In the genomic region with DNA sequence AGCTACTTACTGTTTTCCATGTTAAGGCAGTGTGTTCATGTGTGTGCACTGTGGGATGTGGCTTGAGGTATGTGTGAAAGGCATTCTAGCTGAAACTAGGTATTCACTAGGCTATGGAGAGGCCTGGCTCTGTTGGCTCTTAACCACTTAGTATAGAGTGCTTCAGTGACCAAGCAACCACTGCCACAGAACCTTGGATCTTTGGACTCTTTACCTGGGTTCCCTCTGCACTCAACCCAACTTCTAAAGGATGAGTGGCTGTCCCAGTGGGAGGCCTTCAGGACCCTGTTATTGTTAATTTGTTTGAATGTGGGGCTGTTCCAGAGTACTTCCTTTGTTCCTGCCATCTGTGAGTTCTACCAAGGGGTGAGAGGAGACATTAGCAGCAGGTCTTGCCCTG, we compare ENCODE assay signal across 21 mouse cellular contexts. TPM values are rescaled to one million over a fixed set of nuclear protein-coding genes. Genes with fewer than 3 reads are reported as not detected.
DNase-seq lines count a peak whose midpoint lies in the region; ATAC-seq lines count a peak whose summit lies in the region.
"Had no signal": no experiment of that assay in that cellular context is flagged by ENCODE, and none has a peak within 500 bp of the region (broad histone marks: within the 10 kb centered on the region; RNA-seq: fewer than 3 reads in every experiment).

No protein-coding gene starts in this region.

- peak; percentile 55 for DNase-seq in heart, adult 11 months
- DNase-seq in heart, adult 18-20 months: no peak
- DNase-seq in kidney, postnatal 36 days: peak; percentile 20 to 30
- no peak for DNase-seq in kidney, postnatal 25 days
- DNase-seq in midbrain, embryonic 10.5 days (ENCODE audit: low spot score): no peak
- DNase-seq in midbrain, embryonic 14.5 days: no peak
- DNase-seq: B cell, adult 2 months; gastrocnemius, postnatal 25 days had no signal

- no peaks in the 10 kb centered on the region for H3K36me3 ChIP-seq in midbrain, embryonic 10.5 days
- H3K36me3 ChIP-seq in midbrain, embryonic 14.5 days (ENCODE audit: control insufficient read depth, insufficient read depth, low read length): no peaks in the 10 kb centered on the region
- H3K36me3 ChIP-seq: embryonic facial prominence, embryonic 12.5 days; forebrain, embryonic 12.5 days; forebrain, embryonic 15.5 days; G1E; hindbrain, embryonic 12.5 days; hindbrain, embryonic 15.5 days had no signal

- H3K27me3 ChIP-seq in midbrain, embryonic 10.5 days (ENCODE audit: low read depth, poor library complexity, severe bottlenecking): no peaks in the 10 kb centered on the region
- no peaks in the 10 kb centered on the region for H3K27me3 ChIP-seq in midbrain, embryonic 14.5 days (ENCODE audit: control insufficient read depth, insufficient read depth, low read length)
- H3K27me3 ChIP-seq: CH12.LX; embryonic facial prominence, embryonic 12.5 days; forebrain, embryonic 12.5 days; forebrain, embryonic 15.5 days; hindbrain, embryonic 12.5 days; hindbrain, embryonic 15.5 days; Patski had no signal

- peaks cover 16% of the 10 kb centered on the region for H3K4me1 ChIP-seq in midbrain, embryonic 10.5 days
- 0 out of 2 replicates have a peak, but pooled peaks cover 7% of the 10 kb centered on the region for H3K4me1 ChIP-seq in midbrain, embryonic 14.5 days (ENCODE audit: control insufficient read depth, insufficient read depth, low read length)
- H3K4me1 ChIP-seq: embryonic facial prominence, embryonic 12.5 days; forebrain, embryonic 15.5 days; hindbrain, embryonic 12.5 days; hindbrain, embryonic 15.5 days had no signal

- H3K4me2 ChIP-seq in midbrain, embryonic 14.5 days (ENCODE audit: low read length): no peak overlapping the region
- H3K4me2 ChIP-seq: embryonic facial prominence, embryonic 12.5 days; forebrain, embryonic 12.5 days; forebrain, embryonic 15.5 days; heart, embryonic 11.5 days; hindbrain, embryonic 12.5 days; hindbrain, embryonic 15.5 days had no signal

- no peak overlapping the region for H3K4me3 ChIP-seq in midbrain, embryonic 10.5 days
- H3K4me3 ChIP-seq in midbrain, embryonic 14.5 days (replicated peaks; ENCODE audit: low read depth, low read length): no peak overlapping the region
- H3K4me3 ChIP-seq: embryonic facial prominence, embryonic 12.5 days; erythroblast, embryonic 14.5 days; forebrain, embryonic 12.5 days; forebrain, embryonic 15.5 days; hindbrain, embryonic 12.5 days; hindbrain, embryonic 15.5 days had no signal

- ATAC-seq in midbrain, embryonic 14.5 days (ENCODE audit: low FRiP score, low TSS enrichment): no peak

- H3K9ac ChIP-seq in midbrain, embryonic 14.5 days (replicated peaks; ENCODE audit: low read length): no peak overlapping the region
- H3K9ac ChIP-seq: embryonic facial prominence, embryonic 12.5 days; forebrain, embryonic 12.5 days; forebrain, embryonic 15.5 days; hindbrain, embryonic 12.5 days; hindbrain, embryonic 15.5 days had no signal

- H3K27ac ChIP-seq in midbrain, embryonic 10.5 days (replicated peaks): 0 out of 2 replicates have a peak overlapping the region, but pooled peaks have one; percentile 46
- no peak overlapping the region for H3K27ac ChIP-seq in midbrain, embryonic 14.5 days (replicated peaks; ENCODE audit: low read depth, low read length)
- H3K27ac ChIP-seq: embryonic facial prominence, embryonic 12.5 days; forebrain, embryonic 12.5 days; forebrain, embryonic 15.5 days; hindbrain, embryonic 12.5 days; hindbrain, embryonic 15.5 days had no signal

- no peaks in the 10 kb centered on the region for H3K9me3 ChIP-seq in midbrain, embryonic 10.5 days (replicated peaks)
- H3K9me3 ChIP-seq in midbrain, embryonic 14.5 days (ENCODE audit: control insufficient read depth, low read length): no peaks in the 10 kb centered on the region
- H3K9me3 ChIP-seq: embryonic facial prominence, embryonic 12.5 days; forebrain, embryonic 12.5 days; forebrain, embryonic 15.5 days; G1E; hindbrain, embryonic 12.5 days; hindbrain, embryonic 15.5 days had no signal

RNA-seq across cellular contexts. Expression of a gene that starts 17.3 kb away (rescaled TPM):
- total RNA-seq in heart, adult 18-20 months (2021): under 1 TPM; 0.35 to 0.72 TPM
- polyA plus RNA-seq in midbrain, embryonic 10.5 days (2016; fragmentation: Nextera tagmentation; extraction: Ambion mirVana): 0.05 TPM in 1 of 2 replicates, not detected in the other
- not detected in 2 replicates for polyA plus RNA-seq in midbrain, embryonic 14.5 days (2014; fragmentation: Nextera tagmentation; extraction: Ambion mirVana)
- total RNA-seq: CH12.LX; G1E; hematopoietic stem cell, adult 5-6 weeks had no signal
- polyA plus RNA-seq: embryonic facial prominence, embryonic 12.5 days; erythroblast, embryonic 14.5 days; forebrain, embryonic 12.5 days; forebrain, embryonic 15.5 days; G1E; heart, embryonic 14.5 days; heart, postnatal 0 days had no signal

RNA-seq across cellular contexts. Expression of a gene that starts 27.9 kb away (rescaled TPM):
- 1 to 10 TPM; 8.4 to 9.0 TPM for total RNA-seq in heart, adult 18-20 months (2021)
- 2.4 and 2.6 TPM in 2 replicates for polyA plus RNA-seq in midbrain, embryonic 10.5 days (2016; fragmentation: Nextera tagmentation; extraction: Ambion mirVana)
- 9.1 and 11.6 TPM in 2 replicates for polyA plus RNA-seq in midbrain, embryonic 14.5 days (2014; fragmentation: Nextera tagmentation; extraction: Ambion mirVana)

Comparison
In these comparisons a context has a peak if more than half of its experiments do, and no peak if none do; other contexts are left out.
1. DNase-seq: peak in heart, adult 11 months (single experiment) and kidney, postnatal 36 days (2 of 2); none in heart, adult 18-20 months (0 of 2), kidney, postnatal 25 days (0 of 2), midbrain, embryonic 10.5 days (single experiment) and midbrain, embryonic 14.5 days (single experiment).